Mouse (Mus musculus) ovary, adult 2 months (tissue): ENCODE data around the gene Smtnl1. TPM values are rescaled to one million over a fixed set of nuclear protein-coding genes. Genes with fewer than 3 reads are reported as not detected.

Experiments used
- polyA plus RNA-seq: library from polyadenylated mRNA; depleted of rRNA; stranded (reverse); fragments of >200 nt; gene quantifications from 2 replicates; pipeline ENCODE4 v1.2.3, GENCODE M21; 2012; rRNA removed

Smtnl1 gene
- not detected in 2 replicates for polyA plus RNA-seq

DNA sequence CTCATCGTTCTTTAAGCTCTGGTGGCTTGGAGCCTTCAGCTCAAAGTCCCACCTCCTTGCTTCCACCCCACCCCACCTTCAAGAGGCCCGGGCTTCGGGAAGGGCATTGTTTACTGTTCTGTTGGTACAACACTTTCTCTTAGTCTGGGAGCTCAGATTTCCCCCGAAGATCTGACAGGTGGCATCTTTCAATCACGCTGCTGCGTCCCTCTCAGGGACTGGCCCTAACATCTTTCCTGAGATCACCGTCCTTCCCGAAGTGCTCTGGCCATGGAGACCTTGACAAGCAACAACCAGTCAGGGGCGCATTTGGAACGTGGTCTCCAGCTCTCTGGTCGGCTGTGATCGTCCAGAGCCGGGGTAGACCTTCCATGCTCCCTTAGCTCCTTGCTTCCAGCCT is at the start of gene Smtnl1:
Gene Smtnl1 (minus strand): TSS at position 101 of the 400 bp plus-strand sequence.

DNA sequence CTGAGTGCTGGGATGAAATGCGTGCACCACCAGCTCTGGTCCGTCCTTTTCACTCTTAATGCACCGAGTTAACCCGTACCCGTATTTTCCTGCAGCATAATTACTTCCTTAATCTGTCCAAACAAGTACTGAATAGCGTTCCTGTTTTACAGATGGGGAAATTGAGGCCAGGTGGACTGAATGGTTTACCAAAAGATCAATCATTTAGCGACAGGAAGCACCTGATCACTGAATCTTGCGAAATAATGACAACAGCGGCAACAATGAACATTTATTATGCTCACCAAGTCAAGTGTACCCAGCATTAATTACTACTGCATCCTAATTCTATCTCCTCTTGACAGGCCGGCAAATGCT is 16.1 kb upstream of the Smtnl1 start, which contains the start of gene Slc43a1:
Gene Slc43a1 (plus strand): TSS at position 258 of the 357 bp plus-strand sequence.

DNA sequence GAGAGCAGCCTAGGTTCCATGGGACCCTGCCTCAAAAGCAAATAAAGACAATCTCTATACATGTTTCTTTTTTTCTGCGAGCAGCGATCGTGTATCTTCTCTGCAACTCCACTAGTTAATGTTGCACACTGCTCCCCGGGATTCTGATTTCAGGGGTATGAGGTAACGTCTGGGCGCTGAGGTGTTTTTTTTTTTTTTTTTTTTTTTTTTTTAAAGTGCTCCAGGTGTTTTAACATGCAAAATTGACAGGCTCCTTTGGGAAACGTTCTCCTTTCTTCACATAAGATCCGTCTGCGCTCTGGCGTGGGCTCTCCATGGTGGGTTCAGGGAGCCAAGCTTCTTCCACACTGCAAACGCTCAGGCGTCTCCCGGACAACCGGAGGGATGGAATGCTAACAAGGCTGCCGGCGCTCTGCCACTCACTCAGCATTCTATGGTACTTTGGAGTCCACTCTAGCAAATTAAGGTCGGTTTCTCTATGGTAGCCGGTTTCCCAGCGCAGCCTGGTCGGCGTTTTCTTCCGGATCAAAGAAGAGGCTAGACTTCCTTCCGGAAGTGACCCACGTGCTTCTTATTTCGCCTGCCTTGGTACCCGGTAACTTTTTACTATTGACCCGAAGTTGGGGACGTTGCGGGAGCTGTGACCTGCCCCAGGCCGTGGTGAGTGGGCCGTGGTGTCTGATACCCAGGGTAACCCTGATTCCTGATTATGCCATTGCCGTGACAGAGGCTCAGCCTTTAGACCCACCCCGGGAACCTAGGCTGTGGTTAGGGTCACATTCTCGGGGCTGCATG is 4.2 kb upstream of the Smtnl1 start, which contains the start of gene Timm10:
Gene Timm10 (plus strand): TSS at position 510 of the 795 bp plus-strand sequence.

DNA sequence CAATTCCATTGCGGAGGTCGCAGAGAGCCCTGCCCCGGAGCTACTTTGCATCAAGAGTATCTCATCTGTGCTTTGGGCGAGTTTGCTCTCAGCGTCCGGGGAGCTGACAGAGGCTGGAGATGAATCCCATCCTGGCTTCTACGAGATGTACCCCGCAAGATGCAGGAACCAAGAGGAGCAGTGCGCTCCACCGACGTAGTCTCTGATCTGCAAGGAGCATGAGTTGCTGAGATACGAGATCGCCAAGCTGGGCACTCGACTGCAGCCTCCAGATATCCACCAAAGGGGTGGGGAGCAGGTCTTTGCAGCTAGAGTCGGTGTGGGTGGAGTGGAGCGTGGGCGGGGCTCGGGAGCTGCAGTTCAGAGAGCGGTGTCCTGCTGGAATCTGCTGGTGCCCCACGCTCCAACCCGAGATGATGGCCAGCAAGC is 23.9 kb downstream of the Smtnl1 start, which contains the start of gene Ube2l6:
Gene Ube2l6 (plus strand): TSS at position 336 of the 429 bp plus-strand sequence.

DNA sequence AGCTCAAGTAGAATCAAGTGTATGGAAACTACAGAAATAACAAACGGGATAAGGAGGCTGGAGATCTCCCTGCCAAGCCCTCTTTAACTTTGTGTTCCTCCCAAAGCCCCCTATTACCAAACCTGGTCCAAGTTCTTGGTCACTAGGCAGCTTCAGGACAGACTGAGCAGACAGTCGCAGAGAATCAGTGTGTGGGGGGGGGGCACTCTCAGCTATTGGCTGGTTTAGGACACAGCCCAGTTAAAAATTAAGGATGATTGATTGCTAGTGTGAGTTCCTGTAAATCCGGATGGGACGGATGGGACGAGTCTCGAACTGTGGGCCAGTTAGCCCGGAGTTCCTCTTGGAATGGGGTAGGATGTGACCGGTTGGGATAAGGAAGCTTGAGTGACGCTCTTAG is 47.2 kb downstream of the Smtnl1 start, which contains the start of gene Serping1:
Gene Serping1 (minus strand): TSS at position 204 of the 400 bp plus-strand sequence.

Other genes with a start within 250 kb of the Smtnl1 start
- 62.4 and 62.9 TPM in 2 replicates for gene Ctnnd1, start 171.9 kb downstream of the Smtnl1 start, polyA plus RNA-seq
- gene Btbd18, start 163.6 kb downstream of the Smtnl1 start, polyA plus RNA-seq: not detected in 2 replicates
- 128 and 180 TPM in 2 replicates for gene Selenoh, start 151.9 kb downstream of the Smtnl1 start, polyA plus RNA-seq
- gene Gm28635, start 144.6 kb downstream of the Smtnl1 start, polyA plus RNA-seq: not detected in 2 replicates
- gene Med19, start 144.2 kb downstream of the Smtnl1 start, polyA plus RNA-seq: 8.0 and 8.9 TPM in 2 replicates
- 41.7 and 58.0 TPM in 2 replicates for gene Tmx2, start 143.5 kb downstream of the Smtnl1 start, polyA plus RNA-seq
- 44.3 and 50.4 TPM in 2 replicates for gene Zdhhc5, start 107.5 kb downstream of the Smtnl1 start, polyA plus RNA-seq
- gene Clp1, start 95.3 kb downstream of the Smtnl1 start, polyA plus RNA-seq: 8.1 and 9.7 TPM in 2 replicates
- gene Ypel4, start 88.6 kb downstream of the Smtnl1 start, polyA plus RNA-seq: 7.7 and 8.3 TPM in 2 replicates
- 0.98 and 1.3 TPM in 2 replicates for gene Gm19426, start 79.0 kb downstream of the Smtnl1 start, polyA plus RNA-seq
- gene Serping1, start 47.2 kb downstream of the Smtnl1 start, polyA plus RNA-seq: 298 and 361 TPM in 2 replicates
- gene Ube2l6, start 23.8 kb downstream of the Smtnl1 start, polyA plus RNA-seq: 18.7 and 23.7 TPM in 2 replicates
- gene Timm10, start 4.3 kb upstream of the Smtnl1 start, polyA plus RNA-seq: 42.6 and 54.8 TPM in 2 replicates
- 14.3 and 15.2 TPM in 2 replicates for gene Slc43a1, start 16.2 kb upstream of the Smtnl1 start, polyA plus RNA-seq
- gene Rtn4rl2, start 64.1 kb upstream of the Smtnl1 start, polyA plus RNA-seq: 12.0 and 16.9 TPM in 2 replicates
- 55.2 and 61.6 TPM in 2 replicates for gene Slc43a3, start 113.9 kb upstream of the Smtnl1 start, polyA plus RNA-seq
- gene Prg2, start 157.8 kb upstream of the Smtnl1 start, polyA plus RNA-seq: 0.18 TPM in 1 of 2 replicates, not detected in the other
- not detected in 2 replicates for gene Prg3, start 165.6 kb upstream of the Smtnl1 start, polyA plus RNA-seq
- 129 and 183 TPM in 2 replicates for gene Ssrp1, start 214.6 kb upstream of the Smtnl1 start, polyA plus RNA-seq
- 0.37 and 0.50 TPM in 2 replicates for gene P2rx3, start 214.8 kb upstream of the Smtnl1 start, polyA plus RNA-seq
- gene Tnks1bp1, start 225.4 kb upstream of the Smtnl1 start, polyA plus RNA-seq: 95.3 and 109 TPM in 2 replicates